Mouse (Mus musculus): ENCODE results near the gene Tspo2.

DNA sequence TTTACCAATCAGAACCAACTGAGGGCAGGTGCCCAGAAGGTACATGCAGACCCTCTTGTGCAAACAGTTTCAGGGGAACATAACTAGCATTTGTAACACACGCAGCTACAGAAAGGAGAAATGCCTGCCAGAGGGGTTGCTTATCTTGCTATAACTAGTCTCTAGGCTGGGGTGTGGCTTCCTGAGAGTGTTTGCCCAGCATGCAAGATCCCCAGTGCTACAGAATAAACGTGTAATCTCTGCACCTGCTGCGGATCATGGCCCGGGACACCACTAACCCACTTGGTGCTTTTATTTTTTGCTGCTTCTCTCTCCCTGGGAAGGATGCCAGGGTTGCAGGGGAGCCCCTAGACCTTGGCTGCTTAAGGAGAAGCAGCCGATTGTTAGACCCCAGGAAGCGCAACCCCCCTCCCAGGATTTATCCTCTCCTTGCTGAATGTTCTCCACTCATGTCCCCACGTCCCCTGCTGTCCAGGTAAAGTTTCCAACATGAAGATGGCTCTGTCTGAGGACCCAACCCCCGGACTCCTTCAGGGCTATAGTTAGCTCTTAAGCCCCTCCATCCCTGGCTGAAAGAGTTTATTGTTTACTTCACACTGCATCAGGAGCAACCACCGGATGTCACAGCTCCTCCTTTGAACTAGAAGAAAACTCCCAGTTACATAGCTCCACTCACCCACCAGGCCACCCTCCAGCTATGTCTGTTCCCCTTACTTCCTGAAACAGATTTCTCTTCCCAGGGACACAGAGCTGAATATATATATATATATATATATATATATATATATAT, 25.3 kb downstream of the Tspo2 start:
- TF ChIP-seq POLR2A (IDR thresholded peaks at IDR 0.05; ENCODE audit: extremely low read depth, insufficient read depth, low read length) (no peak), CTCF (IDR thresholded peaks at IDR 0.05; ENCODE audit: extremely low read depth, insufficient read depth, low read length) (no peak)

All from cortical plate, adult 2 months (tissue).